Mouse (Mus musculus) lung, embryonic 16.5 days (tissue): ENCODE measurements around the gene Trip11. TPM values are rescaled to one million over a fixed set of nuclear protein-coding genes. Genes with fewer than 3 reads are reported as not detected.

Experiments
- ATAC-seq: fragments of 200-750 bp; cut with Nextera tagmentation; 2 replicates; pipeline ENCODE4 v1.8.0; 2017; ENCODE audit warnings: low read depth, mild to moderate bottlenecking, moderate library complexity
- H3K27ac ChIP-seq: fragments of 300-500 bp; sonication (generic); 2 replicates; pipeline ENCODE4 v1.5.1; 2014; ENCODE audit warnings: mild to moderate bottlenecking, control low read depth, low read length
- H3K27me3 ChIP-seq: fragments of 300-500 bp; sonication (generic); 2 replicates; pipeline ENCODE4 v1.6.1; 2014; ENCODE audit warnings: low read depth, low read length, mixed read lengths; ENCODE audit not compliant: control insufficient read depth, insufficient read depth
- H3K36me3 ChIP-seq: fragments of 300-500 bp; sonication (generic); 2 replicates; pipeline ENCODE4 v1.6.1; 2014; ENCODE audit warnings: low read length; ENCODE audit not compliant: control insufficient read depth, insufficient read depth
- H3K4me1 ChIP-seq: fragments of 300-500 bp; sonication (generic); replicated peaks from 2 replicates; pipeline ENCODE4 v1.6.1; 2014; ENCODE audit warnings: low read length, mixed read lengths; ENCODE audit not compliant: control insufficient read depth, insufficient read depth
- H3K4me2 ChIP-seq: fragments of 300-500 bp; sonication (generic); 2 replicates; pipeline ENCODE4 v1.6.1; 2014; ENCODE audit warnings: low read depth, low read length, control low read depth
- H3K4me3 ChIP-seq: fragments of 300-500 bp; sonication (generic); 2 replicates; pipeline ENCODE4 v1.5.1; 2014; ENCODE audit warnings: mild to moderate bottlenecking, low read length, control low read depth
- H3K9ac ChIP-seq: fragments of 300-500 bp; sonication (generic); 2 replicates; pipeline ENCODE4 v1.6.1; 2014; ENCODE audit warnings: low read length, control low read depth
- H3K9me3 ChIP-seq: fragments of 300-500 bp; sonication (generic); 2 replicates; pipeline ENCODE4 v1.6.1; 2016; ENCODE audit warnings: low read length; ENCODE audit not compliant: control insufficient read depth
- WGBS: fragments of 180-500 bp; shearing (Covaris S2); extraction: QIAGEN DNeasy Blood & Tissue Kit; methylation state at CpG from one replicate; pipeline ENCODE4 v1.1.7; 2014; 5-methylcytosine and 5-hydroxymethylcytosine counted together
- polyA plus RNA-seq: library from polyadenylated mRNA; unstranded; fragments of >200 nt; fragmentation: Nextera tagmentation; extraction: Ambion mirVana; gene quantifications from 2 replicates; pipeline ENCODE4 v1.2.1, GENCODE M21; 2015

Gene Trip11
- polyA plus RNA-seq, 1 experiment from 2014 or later: 23.4 TPM

DNA sequence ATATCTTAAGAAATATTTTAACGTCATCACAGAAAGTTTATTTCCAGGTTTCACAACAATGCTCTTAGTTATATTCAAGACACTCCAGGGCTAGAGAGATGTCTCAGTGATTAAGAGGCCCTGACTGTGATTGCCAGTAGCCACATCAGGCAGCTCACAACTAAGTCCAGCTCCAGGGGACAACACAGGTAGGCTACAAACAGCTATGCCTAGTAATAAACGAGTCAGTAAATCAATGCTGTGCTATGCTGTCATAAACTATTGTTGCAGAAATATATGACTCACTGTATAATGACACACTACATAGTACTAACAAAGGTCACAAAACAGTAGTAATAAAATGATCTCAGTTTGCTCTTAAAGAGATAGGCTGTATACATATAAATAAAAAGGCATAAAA is 36.7 kb downstream of the Trip11 start:
- no peak for ATAC-seq
- no peaks in the 10 kb centered on the region for H3K4me1 ChIP-seq
- no peaks in the 10 kb centered on the region for H3K27me3 ChIP-seq
- WGBS: 92% methylated on average over 2 of the region's 2 CpGs
- no peak overlapping the region for H3K9ac ChIP-seq
- H3K4me3 ChIP-seq: no peak overlapping the region
- H3K9me3 ChIP-seq: no peaks in the 10 kb centered on the region
- H3K4me2 ChIP-seq: no peak overlapping the region
- H3K27ac ChIP-seq: no peak overlapping the region
- H3K36me3 ChIP-seq: peaks cover 16% of the 10 kb centered on the region

DNA sequence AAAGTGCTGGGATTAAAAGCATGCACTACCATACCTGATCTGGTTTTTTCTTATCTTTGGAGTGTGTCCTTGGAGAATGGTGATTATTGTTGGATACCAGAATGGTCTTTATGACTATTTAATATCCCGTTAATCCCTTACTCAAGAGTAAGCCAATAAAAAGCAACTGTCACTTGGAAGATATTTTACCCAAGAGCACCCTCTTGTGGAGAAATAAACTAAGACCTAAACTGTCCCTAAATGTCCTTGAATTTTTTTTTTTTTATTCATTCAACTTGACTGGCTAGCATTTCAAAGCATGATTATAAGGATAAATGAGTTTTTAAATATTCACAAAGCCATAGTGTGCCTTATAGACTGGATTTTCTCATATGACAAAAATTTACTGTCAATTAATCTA is 38.0 kb downstream of the Trip11 start:
- Histone ChIP-seq H3K4me1 (no peaks in the 10 kb centered on the region), H3K27me3 (no peaks in the 10 kb centered on the region), H3K9ac (no peak overlapping the region), H3K4me2 (no peak overlapping the region), H3K4me3 (no peak overlapping the region), H3K27ac (no peak overlapping the region), H3K9me3 (no peaks in the 10 kb centered on the region), H3K36me3 (peaks cover 16% of the 10 kb centered on the region)
- WGBS: 55% methylated on average over 1 of the region's 1 CpGs
- no peak; the same call in 1 of the 2 replicates for ATAC-seq

DNA sequence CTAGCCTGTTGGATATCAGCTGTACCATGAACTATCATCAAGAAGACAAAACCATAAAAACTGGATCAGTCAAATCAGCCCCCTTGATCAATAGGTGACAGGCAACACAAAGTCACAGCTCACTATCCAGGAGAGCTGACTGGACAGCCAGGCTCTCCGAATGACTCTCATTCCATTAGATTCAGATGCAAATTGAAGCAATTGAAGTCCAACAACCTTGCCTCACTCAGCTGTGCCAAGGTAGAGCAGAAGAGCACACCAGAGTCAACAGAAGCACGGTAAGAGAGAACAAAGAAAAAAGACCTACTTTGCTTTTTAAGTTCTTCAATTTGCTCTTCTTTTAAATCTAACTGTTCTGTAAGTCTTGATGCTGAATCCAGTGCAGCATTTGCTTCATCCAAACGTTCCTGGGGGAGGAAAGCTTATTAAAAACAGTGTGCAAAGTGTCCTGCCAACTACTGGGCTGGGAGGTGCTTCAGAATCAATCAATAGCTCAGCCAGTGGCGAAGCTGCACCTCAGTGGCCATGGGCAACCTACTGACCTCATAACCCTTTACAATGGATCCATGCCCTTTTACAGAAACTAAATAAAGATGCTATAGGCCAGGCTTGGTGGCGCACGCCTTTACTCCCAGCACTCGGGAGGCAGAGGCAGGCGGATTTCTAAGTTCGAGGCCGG is 50.6 kb downstream of the Trip11 start:
- no peaks in the 10 kb centered on the region for H3K27me3 ChIP-seq
- no peaks in the 10 kb centered on the region for H3K4me1 ChIP-seq
- peaks cover 10% of the 10 kb centered on the region; the same call in 1 of the 2 replicates for H3K36me3 ChIP-seq
- WGBS: 88% methylated on average over 10 of the region's 10 CpGs
- H3K9me3 ChIP-seq: no peaks in the 10 kb centered on the region
- H3K4me2 ChIP-seq: no peak overlapping the region
- H3K4me3 ChIP-seq: no peak overlapping the region
- H3K27ac ChIP-seq: no peak overlapping the region
- ATAC-seq: no peak
- H3K9ac ChIP-seq: no peak overlapping the region

DNA sequence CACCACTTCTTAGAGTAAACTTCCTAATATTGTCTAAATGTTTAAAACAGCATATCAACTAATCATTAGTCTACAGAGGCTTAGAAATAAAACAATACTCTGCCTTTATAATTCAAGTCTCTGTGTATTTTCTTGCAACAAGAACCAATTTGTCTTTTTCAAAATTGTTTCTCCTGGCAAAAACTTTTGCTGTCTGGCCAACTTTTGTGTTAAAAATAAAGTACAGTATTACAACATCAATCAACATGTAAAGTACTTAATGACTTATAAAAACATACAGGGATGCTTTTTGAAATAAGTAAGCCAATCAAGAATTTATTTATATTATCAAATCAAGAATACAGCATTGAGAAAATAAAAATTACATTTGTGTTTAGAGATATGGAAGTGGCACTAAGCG is 52.8 kb downstream of the Trip11 start:
- H3K4me2 ChIP-seq: no peak overlapping the region
- H3K36me3 ChIP-seq: peaks cover 6% of the 10 kb centered on the region; the same call in 1 of the 2 replicates
- H3K9me3 ChIP-seq: no peaks in the 10 kb centered on the region
- 86% methylated on average over 1 of the region's 1 CpGs for WGBS
- no peak overlapping the region for H3K27ac ChIP-seq
- no peak for ATAC-seq
- no peaks in the 10 kb centered on the region for H3K4me1 ChIP-seq
- H3K9ac ChIP-seq: no peak overlapping the region
- no peaks in the 10 kb centered on the region for H3K27me3 ChIP-seq
- no peak overlapping the region for H3K4me3 ChIP-seq

DNA sequence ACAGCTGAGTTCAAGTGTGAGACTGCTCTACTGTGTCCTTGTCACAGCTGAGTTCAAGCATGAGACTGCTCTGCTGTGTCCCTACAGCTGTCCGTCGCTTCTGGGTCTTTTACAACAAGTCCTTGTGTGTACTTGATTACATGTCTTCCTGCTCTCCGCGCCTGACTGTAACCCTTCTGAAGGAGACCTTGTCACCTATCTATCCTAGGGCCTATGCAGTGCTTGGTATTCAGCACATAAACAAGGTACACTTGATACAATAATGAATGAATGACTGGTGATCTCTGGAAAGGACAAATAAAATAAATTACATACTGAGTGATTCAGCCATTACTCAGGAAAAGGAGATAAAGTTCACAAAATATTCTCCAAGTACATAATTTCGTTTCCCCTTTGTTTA is 55.1 kb downstream of the Trip11 start:
- Histone ChIP-seq H3K9me3 (no peaks in the 10 kb centered on the region), H3K4me2 (no peak overlapping the region), H3K4me1 (no peaks in the 10 kb centered on the region), H3K27me3 (no peaks in the 10 kb centered on the region), H3K36me3 (peaks cover 9% of the 10 kb centered on the region), H3K27ac (no peak overlapping the region), H3K9ac (no peak overlapping the region), H3K4me3 (no peak overlapping the region)
- WGBS: 85% methylated on average over 5 of the region's 5 CpGs
- no peak for ATAC-seq

DNA sequence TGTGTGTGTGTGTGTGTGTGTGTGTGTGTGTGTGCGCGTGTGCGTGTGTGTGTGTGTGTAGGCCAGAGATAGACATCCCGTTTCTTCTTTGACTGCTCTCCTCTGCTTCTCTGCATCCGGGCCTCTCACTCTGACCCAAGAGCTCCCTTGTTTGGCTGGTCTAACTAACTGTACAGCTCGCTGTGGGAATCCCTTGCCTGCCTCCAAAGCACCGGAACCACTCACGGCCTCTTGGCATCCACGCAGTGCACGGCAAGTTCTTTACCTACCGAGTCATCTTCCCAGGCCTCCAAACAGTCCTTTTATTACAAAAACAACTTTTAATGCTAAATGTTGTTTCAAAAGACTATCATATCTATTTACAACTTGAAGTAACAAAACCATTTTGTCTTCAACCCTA is 58.7 kb downstream of the Trip11 start:
- H3K4me2 ChIP-seq: no peak overlapping the region
- 91% methylated on average over 11 of the region's 11 CpGs for WGBS

DNA sequence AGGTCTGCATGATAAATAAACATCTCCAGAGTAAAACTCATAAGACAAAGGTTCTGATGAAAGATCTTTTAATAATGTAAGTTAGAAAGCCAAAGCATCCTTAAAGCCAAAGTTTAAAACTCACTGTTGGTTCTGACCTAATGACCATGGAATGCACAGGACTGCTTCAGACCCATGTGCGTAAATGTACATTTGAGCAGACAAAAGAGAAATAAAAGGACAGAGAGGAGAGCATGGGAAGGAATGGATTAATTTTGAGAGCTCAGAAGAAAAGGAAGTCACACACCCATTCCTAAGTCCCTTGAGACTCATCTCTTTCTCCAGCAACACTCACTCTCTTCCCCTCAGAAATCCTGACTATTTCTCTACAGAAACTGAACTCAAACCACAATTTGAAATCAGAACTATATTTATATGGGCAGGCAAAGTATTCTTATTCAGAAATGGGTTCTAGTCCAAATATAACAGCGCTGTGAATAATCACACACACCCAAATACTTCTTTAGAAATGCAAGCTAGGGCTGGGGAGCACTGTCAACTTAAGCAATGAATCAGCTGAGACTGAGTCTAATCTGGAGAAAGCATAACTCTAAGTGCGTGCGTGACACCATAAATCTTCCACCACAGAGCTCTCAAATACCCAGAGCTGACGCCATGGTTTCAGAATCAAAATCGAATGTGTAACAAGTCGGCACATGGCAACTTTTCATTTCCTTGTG is 61.1 kb downstream of the Trip11 start:
- peaks cover 5% of the 10 kb centered on the region; the same call in 1 of the 2 replicates for H3K36me3 ChIP-seq
- ATAC-seq: peak; percentile 36; the same call in 1 of the 2 replicates
- H3K4me1 ChIP-seq: peaks cover 2% of the 10 kb centered on the region
- no peaks in the 10 kb centered on the region for H3K27me3 ChIP-seq
- no peaks in the 10 kb centered on the region for H3K9me3 ChIP-seq
- 0 out of 2 replicates have a peak overlapping the region, but pooled peaks have one; percentile 36 for H3K27ac ChIP-seq
- no peak overlapping the region for H3K9ac ChIP-seq
- H3K4me2 ChIP-seq: no peak overlapping the region
- WGBS: 61% methylated on average over 7 of the region's 7 CpGs
- no peak overlapping the region for H3K4me3 ChIP-seq

More for the DNA sequence above, 58.7 kb downstream of the Trip11 start:
- Histone ChIP-seq H3K4me3 (no peak overlapping the region), H3K9me3 (no peaks in the 10 kb centered on the region), H3K27ac (no peak overlapping the region), H3K36me3 (peaks cover 5% of the 10 kb centered on the region; the same call in 1 of the 2 replicates), H3K27me3 (no peaks in the 10 kb centered on the region), H3K4me1 (peaks cover 2% of the 10 kb centered on the region), H3K9ac (no peak overlapping the region)
- no peak for ATAC-seq

DNA sequence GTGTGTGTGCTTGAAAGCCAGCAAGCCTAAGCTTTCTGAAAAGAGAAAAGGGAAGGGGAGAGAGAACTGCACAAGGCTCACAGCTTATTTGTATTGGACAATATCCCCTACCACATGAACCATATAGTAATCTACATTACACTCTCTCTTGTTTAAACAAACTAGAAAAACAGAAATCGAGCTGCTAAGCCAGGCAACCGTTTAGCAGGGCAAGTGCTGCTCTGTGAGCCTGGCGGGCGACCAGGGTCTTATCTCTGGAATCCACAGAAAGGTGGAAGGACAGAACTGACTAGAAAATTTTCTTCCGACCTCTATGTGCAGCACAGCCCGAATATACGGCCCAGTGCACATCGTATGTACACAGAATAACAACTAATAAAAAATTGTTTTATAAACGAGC is 61.8 kb downstream of the Trip11 start:
- H3K9ac ChIP-seq: no peak overlapping the region
- 0 out of 2 replicates have a peak, but pooled peaks have one; percentile 15 for ATAC-seq

DNA sequence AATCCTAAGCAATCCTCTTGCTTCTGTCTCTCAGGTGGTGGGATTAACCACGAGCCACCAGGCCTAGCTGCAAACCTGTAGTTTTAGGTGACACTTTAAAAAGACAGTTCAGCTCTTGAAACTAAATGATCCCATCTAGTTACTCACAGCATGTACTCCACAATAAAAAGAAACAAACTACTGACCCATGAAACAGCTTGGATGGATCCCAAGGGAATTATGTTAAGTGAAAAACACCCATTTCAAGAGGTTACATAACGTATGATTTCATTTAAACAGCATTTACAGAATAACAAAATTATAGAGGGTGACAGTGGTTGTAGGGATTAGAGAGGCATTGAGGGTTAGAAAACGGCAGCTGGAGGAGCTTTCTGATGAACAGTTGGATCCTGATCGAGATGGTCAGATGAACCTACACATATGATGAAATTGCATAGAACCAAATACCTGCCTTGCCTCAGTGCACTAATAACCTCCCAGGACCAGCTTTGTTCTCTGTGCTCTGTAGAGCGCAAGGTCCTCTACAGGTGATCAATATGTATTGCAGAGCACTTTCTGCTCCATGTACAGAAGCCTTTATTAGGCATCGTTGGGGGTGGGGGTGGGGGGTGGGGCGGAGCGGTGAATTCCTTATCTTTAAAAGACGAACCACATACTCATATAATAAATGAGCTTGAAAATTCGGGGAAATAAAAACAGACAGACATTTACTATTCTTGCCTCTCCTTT is 76.4 kb downstream of the Trip11 start:
- H3K4me3 ChIP-seq: no peak overlapping the region
- H3K4me2 ChIP-seq: no peak overlapping the region
- H3K27me3 ChIP-seq: no peaks in the 10 kb centered on the region
- H3K27ac ChIP-seq: no peak overlapping the region
- H3K36me3 ChIP-seq: peaks cover 14% of the 10 kb centered on the region
- no peaks in the 10 kb centered on the region for H3K9me3 ChIP-seq
- 88% methylated on average over 10 of the region's 10 CpGs for WGBS
- H3K9ac ChIP-seq: no peak overlapping the region
- ATAC-seq: no peak
- H3K4me1 ChIP-seq: peaks cover 8% of the 10 kb centered on the region

More for the DNA sequence above, 61.8 kb downstream of the Trip11 start:
- no peak overlapping the region for H3K4me3 ChIP-seq
- 47% methylated on average over 9 of the region's 9 CpGs for WGBS
- H3K4me2 ChIP-seq: no peak overlapping the region
- peaks cover 9% of the 10 kb centered on the region; the same call in 1 of the 2 replicates for H3K36me3 ChIP-seq
- 0 out of 2 replicates have a peak overlapping the region, but pooled peaks have one; percentile 22 for H3K27ac ChIP-seq
- H3K27me3 ChIP-seq: no peaks in the 10 kb centered on the region
- no peaks in the 10 kb centered on the region for H3K9me3 ChIP-seq
- H3K4me1 ChIP-seq: peaks cover 2% of the 10 kb centered on the region
